Mouse (Mus musculus) bone marrow, adult 2 months (tissue): ENCODE measurements around the gene Tet3.

Source experiments
- CTCF ChIP-seq: fragments of 200-500 bp; IDR thresholded peaks from 2 replicates; pipeline ENCODE4 v1.5.1; 2011; ENCODE audit warnings: low read length, control low read depth; ENCODE audit not compliant: control insufficient read depth, insufficient read depth
- POLR2A ChIP-seq: fragments of 200-500 bp; IDR thresholded peaks from 2 replicates; pipeline ENCODE4 v1.6.1; 2011; ENCODE audit warnings: low read depth, mild to moderate bottlenecking, control low read depth, low read length, borderline replicate concordance; ENCODE audit not compliant: control insufficient read depth

GRCm38 (mm10) chr6:83427512-83427911 lies 31.4 kb downstream of the Tet3 start:
- TF ChIP-seq POLR2A (no peak), CTCF (no peak)
